Mouse (Mus musculus) hindbrain, embryonic 14.5 days (tissue): ENCODE results near the gene Lrrc8c. TPM values are rescaled to one million over a fixed set of nuclear protein-coding genes. Genes with fewer than 3 reads are reported as not detected.

Experiments used
- ATAC-seq: fragments of 200-750 bp; cut with Nextera tagmentation; 2 replicates; pipeline ENCODE4 v1.8.0; 2017; ENCODE audit warnings: moderate number of reproducible peaks, mild to moderate bottlenecking, moderate TSS enrichment, moderate library complexity; ENCODE audit not compliant: low FRiP score
- DNase-seq: peaks from one replicate; pipeline ENCODE4 v3.0.0-alpha.2; 2015; ENCODE audit warnings: low spot score
- H3K27ac ChIP-seq: fragments of 300-500 bp; sonication (generic); 2 replicates; pipeline ENCODE4 v1.5.1; 2014; ENCODE audit warnings: mild to moderate bottlenecking, moderate library complexity
- H3K27me3 ChIP-seq: fragments of 300-500 bp; sonication (generic); 2 replicates; pipeline ENCODE4 v1.6.1; 2014; ENCODE audit warnings: mild to moderate bottlenecking, low read length, mixed read lengths; ENCODE audit not compliant: control insufficient read depth, insufficient read depth
- H3K36me3 ChIP-seq: fragments of 300-500 bp; sonication (generic); replicated peaks from 2 replicates; pipeline ENCODE4 v1.6.1; 2014; ENCODE audit not compliant: control insufficient read depth, insufficient read depth
- H3K4me1 ChIP-seq: fragments of 300-500 bp; sonication (generic); replicated peaks from 2 replicates; pipeline ENCODE4 v1.6.1; 2014; ENCODE audit warnings: antibody characterized with exemption, low read length, mixed read lengths; ENCODE audit not compliant: control insufficient read depth, insufficient read depth
- H3K4me2 ChIP-seq: fragments of 300-500 bp; sonication (generic); replicated peaks from 2 replicates; pipeline ENCODE4 v1.6.1; 2014; ENCODE audit warnings: mild to moderate bottlenecking, moderate library complexity
- H3K4me3 ChIP-seq: fragments of 300-500 bp; sonication (generic); replicated peaks from 2 replicates; pipeline ENCODE4 v1.5.1; 2014; ENCODE audit warnings: mild to moderate bottlenecking, low read length
- H3K9ac ChIP-seq: fragments of 300-500 bp; sonication (generic); 2 replicates; pipeline ENCODE4 v1.6.1; 2014
- H3K9me3 ChIP-seq: fragments of 300-500 bp; sonication (generic); 2 replicates; pipeline ENCODE4 v1.6.1; 2016; ENCODE audit warnings: low read length; ENCODE audit not compliant: control insufficient read depth
- WGBS: fragments of 180-500 bp; shearing (Covaris S2); extraction: QIAGEN DNeasy Blood & Tissue Kit; methylation state at CpG from one replicate; pipeline ENCODE4 v1.1.7; 2014; 5-methylcytosine and 5-hydroxymethylcytosine counted together
- polyA plus RNA-seq: library from polyadenylated mRNA; unstranded; fragments of >200 nt; fragmentation: Nextera tagmentation; extraction: Ambion mirVana; gene quantifications from 2 replicates; pipeline ENCODE4 v1.2.1, GENCODE M21; 2014

Gene Lrrc8c
- polyA plus RNA-seq, 1 experiment from 2014 or later: 18.2 TPM

DNA sequence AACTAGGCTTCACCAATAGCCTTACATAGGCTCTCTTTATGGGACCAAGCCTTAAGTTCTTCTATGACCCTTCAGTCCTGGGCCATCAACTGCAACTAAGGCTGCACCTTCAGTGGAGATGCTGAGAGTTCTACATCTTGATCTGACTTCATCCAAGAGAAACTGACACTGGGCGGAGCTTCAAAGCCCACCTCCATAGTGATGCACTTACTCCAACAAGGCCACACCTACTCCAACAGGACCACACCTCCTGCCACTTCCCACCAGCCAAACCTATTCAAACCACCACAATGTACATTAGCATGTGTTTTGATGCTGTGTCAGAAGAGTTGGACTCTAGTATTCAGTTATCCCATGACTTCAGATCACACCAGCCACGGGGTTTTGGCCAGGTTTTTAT lies 17.0 kb downstream of the Lrrc8c start:
- no peak overlapping the region for H3K4me2 ChIP-seq

DNA sequence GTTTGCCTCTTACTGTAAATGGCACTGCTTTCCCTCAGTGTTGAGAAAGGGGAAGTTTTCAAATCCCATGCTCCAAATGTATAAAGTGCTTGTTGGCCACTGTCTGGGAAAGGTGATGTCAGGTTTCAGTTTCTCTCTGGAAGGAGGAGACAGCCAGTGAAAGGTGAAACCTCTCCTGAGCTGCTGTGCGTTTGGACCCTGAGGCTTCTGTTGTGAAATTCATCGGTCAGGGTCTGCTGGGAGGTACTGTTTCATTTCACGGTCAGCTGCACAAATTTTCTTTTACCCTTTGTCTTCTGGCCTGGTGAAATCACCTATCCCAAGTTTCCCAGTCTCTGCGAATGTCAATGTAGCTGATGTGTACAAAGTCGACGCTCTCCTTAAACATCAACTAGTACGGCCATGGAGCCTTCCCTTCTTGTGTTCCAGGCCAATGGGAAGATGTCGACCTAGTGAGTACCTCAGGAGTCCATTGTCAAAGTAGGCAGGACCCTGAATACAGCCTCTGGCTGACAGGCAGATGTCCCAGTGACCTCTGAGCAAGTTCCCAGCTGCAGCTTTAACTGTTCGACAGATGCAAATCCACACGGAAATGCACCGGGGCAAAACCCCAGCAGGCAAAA lies 18.0 kb downstream of the Lrrc8c start:
- ATAC-seq: no peak
- Histone ChIP-seq H3K9ac (no peak overlapping the region), H3K27ac (no peak overlapping the region), H3K4me3 (no peak overlapping the region), H3K36me3 (no peaks in the 10 kb centered on the region), H3K4me1 (no peaks in the 10 kb centered on the region), H3K9me3 (no peaks in the 10 kb centered on the region), H3K27me3 (no peaks in the 10 kb centered on the region), H3K4me2 (no peak overlapping the region)
- WGBS: 64% methylated on average over 11 of the region's 11 CpGs
- no peak for DNase-seq

More for the DNA sequence above, 17.0 kb downstream of the Lrrc8c start:
- Histone ChIP-seq H3K9me3 (no peaks in the 10 kb centered on the region), H3K4me3 (no peak overlapping the region), H3K27ac (no peak overlapping the region), H3K36me3 (no peaks in the 10 kb centered on the region), H3K9ac (no peak overlapping the region), H3K27me3 (no peaks in the 10 kb centered on the region), H3K4me1 (no peaks in the 10 kb centered on the region)
- ATAC-seq (no peak), DNase-seq (no peak)
- 96% methylated on average over 2 of the region's 2 CpGs for WGBS

DNA sequence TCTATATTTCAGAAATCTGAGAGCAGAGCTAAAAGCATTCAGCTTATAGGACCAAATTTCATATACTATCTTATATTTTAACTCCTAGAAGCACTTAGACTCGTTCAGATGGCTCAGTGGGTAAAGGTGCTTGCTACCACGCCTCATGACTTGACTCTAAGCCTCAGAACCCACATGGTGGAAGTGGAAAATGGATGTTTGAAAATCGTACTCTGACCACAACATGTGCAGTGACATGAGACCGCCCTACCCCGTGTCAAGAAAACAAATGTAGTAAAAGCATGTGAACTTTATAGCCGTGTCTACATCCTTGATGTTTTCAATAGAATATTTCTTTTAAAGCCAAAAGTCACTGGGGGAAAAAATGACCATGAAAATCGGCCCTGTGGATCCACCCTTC lies 21.9 kb downstream of the Lrrc8c start:
- no peak for ATAC-seq
- H3K4me1 ChIP-seq: no peaks in the 10 kb centered on the region
- no peaks in the 10 kb centered on the region for H3K9me3 ChIP-seq
- no peak overlapping the region for H3K4me3 ChIP-seq
- DNase-seq: no peak
- peaks cover 12% of the 10 kb centered on the region for H3K36me3 ChIP-seq
- H3K9ac ChIP-seq: no peak overlapping the region
- no peak overlapping the region for H3K4me2 ChIP-seq
- H3K27me3 ChIP-seq: no peaks in the 10 kb centered on the region
- 92% methylated on average over 7 of the region's 7 CpGs for WGBS
- H3K27ac ChIP-seq: no peak overlapping the region

DNA sequence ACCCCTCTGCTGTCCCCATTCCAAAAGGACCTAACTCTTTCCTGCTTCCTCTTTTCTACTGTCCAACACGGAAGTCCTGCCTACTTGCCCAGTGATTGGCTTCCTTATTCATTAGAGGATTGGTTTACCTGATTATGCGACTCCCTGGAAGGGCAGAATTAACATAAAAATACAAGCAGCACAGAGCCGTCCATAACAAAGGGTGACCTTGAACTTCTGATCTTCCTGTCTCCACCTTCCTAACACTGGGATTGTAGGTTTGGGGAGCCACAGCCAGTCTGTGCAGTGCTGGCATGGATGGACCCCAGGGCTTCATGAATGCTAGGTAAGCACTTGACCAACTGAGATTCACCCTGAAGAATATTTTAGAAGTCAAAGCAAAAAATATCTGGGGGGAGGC lies 25.9 kb downstream of the Lrrc8c start:
- H3K9me3 ChIP-seq: no peaks in the 10 kb centered on the region
- DNase-seq: no peak

DNA sequence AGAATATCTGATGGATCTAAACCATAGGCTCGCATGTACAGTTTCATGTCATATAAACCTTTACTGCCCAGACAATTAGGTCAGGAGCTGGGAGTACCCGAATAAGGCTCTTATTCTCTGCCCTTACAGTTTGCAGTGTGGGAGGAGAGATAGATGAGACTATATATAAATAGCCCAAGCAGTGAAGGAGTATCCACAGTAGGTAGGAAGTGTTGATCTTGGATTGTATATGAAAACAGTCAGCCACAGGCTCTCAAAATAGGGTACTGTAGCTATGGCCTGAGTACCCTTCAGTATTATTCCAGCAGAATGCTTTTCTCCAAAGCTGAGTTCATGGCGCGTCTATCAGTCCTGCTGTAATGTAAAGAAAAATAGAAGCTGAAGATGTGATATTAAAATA lies 27.9 kb downstream of the Lrrc8c start:
- H3K27me3 ChIP-seq: no peaks in the 10 kb centered on the region
- H3K4me1 ChIP-seq: no peaks in the 10 kb centered on the region
- ATAC-seq (no peak), DNase-seq (no peak)
- WGBS: 97% methylated on average over 4 of the region's 4 CpGs
- H3K9me3 ChIP-seq: no peaks in the 10 kb centered on the region
- H3K36me3 ChIP-seq: peaks cover 12% of the 10 kb centered on the region
- H3K9ac ChIP-seq: no peak overlapping the region
- no peak overlapping the region for H3K27ac ChIP-seq
- H3K4me2 ChIP-seq: no peak overlapping the region
- H3K4me3 ChIP-seq: no peak overlapping the region

More for the DNA sequence above, 25.9 kb downstream of the Lrrc8c start:
- Histone ChIP-seq H3K36me3 (peaks cover 12% of the 10 kb centered on the region), H3K4me1 (no peaks in the 10 kb centered on the region), H3K9ac (no peak overlapping the region), H3K27me3 (no peaks in the 10 kb centered on the region), H3K4me2 (no peak overlapping the region), H3K4me3 (no peak overlapping the region), H3K27ac (no peak overlapping the region)
- 33% methylated on average over 3 of the region's 3 CpGs for WGBS
- ATAC-seq: no peak

DNA sequence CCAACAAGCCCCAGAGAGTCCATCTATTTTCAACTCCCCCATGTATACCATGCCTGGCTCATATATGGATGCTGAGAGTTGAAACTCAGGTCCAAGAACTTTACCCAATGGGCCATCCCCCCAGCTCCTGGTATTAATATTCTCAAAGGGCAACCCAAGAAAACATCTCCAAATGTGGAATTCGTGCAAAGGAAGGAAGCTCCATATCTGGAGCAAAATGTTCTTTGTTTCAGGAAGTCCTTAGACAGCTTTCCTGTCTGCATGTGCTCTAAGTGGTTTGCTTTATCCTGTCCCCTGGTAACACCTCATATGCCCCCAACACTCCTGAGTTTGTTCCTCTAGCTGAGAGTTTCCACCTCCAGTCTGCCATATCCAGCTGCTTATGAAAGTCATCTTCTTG lies 32.6 kb downstream of the Lrrc8c start:
- Histone ChIP-seq H3K27me3 (no peaks in the 10 kb centered on the region), H3K4me3 (no peak overlapping the region), H3K4me2 (no peak overlapping the region), H3K36me3 (no peaks in the 10 kb centered on the region), H3K9me3 (no peaks in the 10 kb centered on the region), H3K9ac (no peak overlapping the region), H3K27ac (no peak overlapping the region), H3K4me1 (no peaks in the 10 kb centered on the region)
- ATAC-seq (no peak), DNase-seq (no peak)
- 83% methylated on average over 1 of the region's 1 CpGs for WGBS

DNA sequence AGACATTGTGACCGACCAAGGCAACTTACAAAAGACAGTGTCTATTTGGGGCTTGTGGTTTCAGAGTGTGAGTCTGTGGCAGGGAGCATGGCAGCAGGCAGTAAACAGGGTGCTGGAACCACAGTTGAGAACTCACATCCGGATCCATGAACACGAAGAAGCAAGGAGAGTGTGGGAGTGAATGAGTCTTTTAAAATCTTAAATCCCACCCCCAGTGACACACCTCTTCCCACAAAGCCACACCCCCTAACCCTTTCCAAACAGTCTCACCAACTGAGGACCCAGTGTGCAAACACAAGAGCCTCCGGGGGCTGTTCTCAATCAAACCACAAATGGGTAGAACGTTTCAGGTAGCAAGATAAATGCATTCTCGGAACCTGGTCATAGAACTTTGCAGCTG lies 37.1 kb downstream of the Lrrc8c start:
- Histone ChIP-seq H3K4me2 (no peak overlapping the region), H3K9me3 (no peaks in the 10 kb centered on the region), H3K4me3 (no peak overlapping the region), H3K27ac (no peak overlapping the region), H3K36me3 (peaks cover 4% of the 10 kb centered on the region; the same call in 1 of the 2 replicates), H3K4me1 (no peaks in the 10 kb centered on the region), H3K27me3 (no peaks in the 10 kb centered on the region), H3K9ac (no peak overlapping the region)
- no peak for DNase-seq
- no peak for ATAC-seq
- 97% methylated on average over 6 of the region's 6 CpGs for WGBS

DNA sequence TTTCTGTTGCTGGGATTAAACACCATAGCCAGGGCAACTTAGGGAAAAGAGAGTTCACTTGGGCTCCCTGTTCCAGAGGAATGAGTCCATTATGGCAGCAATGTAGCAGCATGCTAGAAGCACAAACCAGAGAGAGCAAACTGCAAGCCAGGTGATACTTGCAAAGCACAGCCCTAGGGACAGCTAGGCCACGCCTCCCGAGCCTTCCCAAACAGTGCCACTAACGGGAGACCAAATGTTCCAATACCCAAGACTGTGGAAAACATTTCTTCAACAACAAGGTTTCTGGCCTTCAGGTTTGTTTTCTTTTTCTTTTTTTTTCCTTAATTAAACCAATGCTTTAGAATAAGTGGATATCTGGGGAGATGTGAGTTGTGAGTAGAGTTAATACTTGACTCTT lies 38.2 kb downstream of the Lrrc8c start:
- DNase-seq (no peak), ATAC-seq (no peak)
- Histone ChIP-seq H3K36me3 (peaks cover 4% of the 10 kb centered on the region; the same call in 1 of the 2 replicates), H3K9me3 (no peaks in the 10 kb centered on the region), H3K9ac (no peak overlapping the region), H3K27ac (0 out of 2 replicates have a peak overlapping the region, but pooled peaks have one; percentile 17), H3K4me1 (no peaks in the 10 kb centered on the region), H3K4me3 (no peak overlapping the region), H3K4me2 (no peak overlapping the region), H3K27me3 (no peaks in the 10 kb centered on the region)
- WGBS: 95% methylated on average over 3 of the region's 3 CpGs

DNA sequence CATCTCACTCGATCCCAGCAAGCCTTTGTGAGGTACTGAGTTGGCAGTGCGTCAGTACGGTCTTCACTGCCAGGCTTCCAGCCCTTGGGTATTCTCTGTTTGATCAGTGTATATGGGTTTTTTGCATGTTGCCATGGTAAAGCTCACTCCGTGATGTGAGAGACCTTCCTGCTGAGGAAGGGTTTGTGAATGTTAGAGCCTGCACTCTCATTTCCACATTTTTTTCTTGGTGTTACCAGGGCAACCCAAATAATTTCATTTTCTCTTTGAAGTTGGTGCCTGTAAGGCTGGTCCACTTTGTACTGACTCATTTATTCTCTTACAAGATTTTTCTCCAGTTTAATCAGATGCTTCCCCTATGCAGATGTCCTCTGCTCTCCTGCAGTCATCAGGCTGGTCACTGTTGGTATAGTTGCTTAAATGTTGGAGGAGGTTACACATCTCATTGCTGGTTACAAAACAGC lies 38.6 kb downstream of the Lrrc8c start:
- H3K9me3 ChIP-seq: no peaks in the 10 kb centered on the region
- no peak overlapping the region for H3K4me3 ChIP-seq
- ATAC-seq (peak; percentile 85), DNase-seq (peak; percentile 56)
- peaks cover 4% of the 10 kb centered on the region; the same call in 1 of the 2 replicates for H3K36me3 ChIP-seq
- WGBS: 38% methylated on average over 4 of the region's 4 CpGs
- H3K27ac ChIP-seq: 0 out of 2 replicates have a peak overlapping the region, but pooled peaks have one; percentile 36
- H3K4me2 ChIP-seq: no peak overlapping the region
- no peaks in the 10 kb centered on the region for H3K4me1 ChIP-seq
- H3K9ac ChIP-seq: no peak overlapping the region
- no peaks in the 10 kb centered on the region for H3K27me3 ChIP-seq

DNA sequence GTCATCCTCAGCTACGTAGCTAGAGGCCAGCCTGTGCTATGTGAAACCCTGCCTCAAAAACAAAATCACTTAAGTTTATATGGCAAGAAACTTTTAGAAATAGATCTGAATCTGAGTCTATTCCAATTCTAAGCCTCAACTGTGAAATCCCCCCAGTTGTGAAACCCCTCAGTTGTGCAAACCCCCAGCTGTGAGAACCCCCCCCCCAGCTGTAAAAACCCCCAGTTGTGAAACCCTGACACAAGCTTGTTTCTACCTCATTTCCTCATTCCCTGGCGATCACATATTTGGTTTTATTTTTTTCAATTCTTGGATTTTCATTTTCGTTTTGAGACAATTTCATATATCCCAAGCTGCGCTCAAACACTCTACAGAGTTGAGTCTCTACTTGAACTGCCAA lies 39.3 kb downstream of the Lrrc8c start:
- Histone ChIP-seq H3K4me1 (no peaks in the 10 kb centered on the region), H3K4me2 (no peak overlapping the region), H3K27ac (no peak overlapping the region), H3K27me3 (no peaks in the 10 kb centered on the region), H3K9ac (no peak overlapping the region), H3K4me3 (no peak overlapping the region), H3K9me3 (no peaks in the 10 kb centered on the region), H3K36me3 (peaks cover 4% of the 10 kb centered on the region; the same call in 1 of the 2 replicates)
- DNase-seq (no peak), ATAC-seq (no peak)
- WGBS: 95% methylated on average over 4 of the region's 4 CpGs
